Mouse (Mus musculus): ENCODE results near the gene Ccdc80.

Gene Ccdc80

DNA sequence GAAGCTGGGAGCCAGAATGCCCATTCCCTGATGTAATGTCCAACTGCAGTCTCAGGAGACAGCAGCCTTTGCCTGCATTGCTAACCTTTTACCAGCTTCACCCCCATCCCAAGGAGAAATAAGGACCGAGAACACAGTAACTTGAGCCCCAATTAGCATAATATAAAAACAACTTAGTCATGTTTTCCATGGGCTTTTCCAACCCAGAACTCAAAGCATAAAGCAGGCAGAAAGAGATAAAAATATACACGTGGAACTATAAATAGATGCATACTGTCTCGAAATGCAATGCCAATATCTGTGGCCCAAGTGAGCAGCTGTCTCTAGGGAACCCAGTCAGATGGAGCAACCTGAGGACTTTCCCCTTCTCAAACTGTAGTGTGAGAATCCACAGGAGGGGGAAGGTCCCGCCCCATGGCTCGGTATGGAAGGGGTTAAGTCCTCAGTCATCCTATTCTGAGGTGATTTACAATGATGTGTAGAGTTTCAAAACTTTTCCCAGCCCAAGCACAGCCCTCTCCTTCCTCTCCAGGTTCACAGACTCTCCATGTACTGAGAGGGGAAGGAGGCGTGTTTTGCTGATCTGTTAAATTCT is at the start of gene Ccdc80:
TSS of gene Ccdc80 (plus strand) at position 266 of the 595 bp plus-strand sequence.
- DNase-seq = no peak

- DNase-seq = no peak
Measured at GRCm38 (mm10) chr16:45044844-45045243, 48.4 kb upstream of the Ccdc80 start.

DNA sequence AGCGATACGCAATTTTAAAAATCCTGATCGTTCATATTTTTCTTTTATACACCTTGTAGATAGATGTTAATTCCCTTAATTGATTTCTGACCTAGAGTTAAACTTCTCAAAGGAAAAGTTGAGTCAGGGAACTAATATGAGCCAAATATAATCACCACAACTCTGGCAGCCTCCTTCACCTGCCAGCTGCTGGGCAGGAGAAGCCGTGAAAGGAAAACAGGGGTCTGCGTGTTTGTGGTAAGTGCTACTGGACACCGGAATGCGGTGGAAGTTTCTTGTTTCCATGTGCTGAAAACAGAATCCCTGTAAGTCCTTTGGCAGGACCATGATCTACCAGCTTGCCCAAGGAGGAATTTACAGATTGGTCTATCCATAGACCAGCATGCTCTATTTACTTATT is 36.0 kb upstream of the Ccdc80 start:
- no peak for DNase-seq

- no peak for DNase-seq
Measured at GRCm38 (mm10) chr16:45057922-45058321, 35.3 kb upstream of the Ccdc80 start.

- no peak for DNase-seq
Measured at GRCm38 (mm10) chr16:45061140-45061539, 32.1 kb upstream of the Ccdc80 start.

DNA sequence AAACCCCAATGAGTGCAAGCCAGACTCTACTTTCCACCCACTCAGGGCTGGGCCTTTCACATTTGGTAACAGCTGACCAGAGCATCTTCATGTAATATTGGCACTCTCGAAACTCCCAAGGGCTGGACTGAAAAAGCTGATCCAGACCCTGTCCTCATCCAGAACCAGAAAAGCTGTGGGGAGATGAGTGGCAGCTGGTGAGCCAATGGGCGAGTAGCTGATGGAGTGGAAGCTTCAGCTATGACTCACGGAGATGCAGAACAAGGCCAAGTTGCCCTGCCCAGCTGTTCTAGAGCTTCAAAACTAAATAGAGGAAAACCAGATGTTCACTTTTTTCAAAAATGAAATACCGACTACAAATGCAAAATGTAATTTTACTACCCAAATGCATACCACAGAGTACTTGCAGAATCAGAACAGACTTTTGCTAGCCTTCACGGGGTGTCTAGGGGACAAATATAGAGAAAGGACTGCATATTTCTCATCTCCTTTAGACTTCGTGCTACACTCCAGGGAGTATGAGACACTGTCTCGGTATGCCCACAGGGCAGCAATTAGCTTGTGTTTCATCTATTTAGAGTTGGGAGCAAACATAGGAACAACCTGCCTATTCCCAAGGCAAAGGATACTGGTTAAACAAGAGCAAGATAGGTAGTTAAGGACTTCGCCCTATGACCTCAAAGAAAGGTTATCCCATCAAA is 22.7 kb upstream of the Ccdc80 start:
- DNase-seq = no peak

DNA sequence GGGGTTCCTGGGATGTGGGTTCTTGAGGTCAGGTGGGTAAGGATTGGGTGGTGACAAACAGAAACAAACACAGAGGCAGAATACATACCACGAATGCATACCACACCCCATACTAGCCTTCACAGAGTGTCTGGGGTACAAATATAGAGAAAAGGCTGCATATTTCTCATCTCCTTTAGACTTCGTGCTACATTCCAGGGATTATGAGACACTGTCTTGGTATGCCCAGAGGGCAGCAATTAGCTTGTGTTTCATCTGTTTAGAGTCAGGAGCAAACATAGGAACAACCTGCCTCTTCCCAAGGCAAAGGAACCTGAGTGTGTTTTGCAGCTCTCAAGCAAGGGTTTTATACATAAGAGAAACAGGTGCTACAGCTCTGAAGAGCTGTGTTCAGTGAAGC is 21.8 kb upstream of the Ccdc80 start:
- DNase-seq = no peak

GRCm38 (mm10) chr16:45077517-45078080 is 15.6 kb upstream of the Ccdc80 start:
- DNase-seq = no peak

DNA sequence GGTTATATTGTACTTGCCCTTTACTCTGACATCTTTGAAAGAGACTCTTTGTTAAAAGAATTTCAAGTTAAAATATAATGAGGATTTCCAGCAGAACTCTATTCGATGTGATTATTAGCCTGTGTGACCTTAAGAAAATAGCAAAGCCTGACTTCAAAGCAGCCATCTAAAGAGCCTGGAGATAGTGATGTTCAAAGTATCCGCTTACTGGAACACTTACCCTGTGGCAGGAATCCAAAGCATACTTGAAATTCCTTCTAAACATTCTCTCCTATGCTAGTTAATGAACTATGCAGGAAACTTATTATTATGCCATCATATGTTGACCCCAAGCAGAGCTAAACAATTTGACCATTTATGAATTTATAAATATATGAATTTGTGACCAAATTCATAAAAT is 13.9 kb upstream of the Ccdc80 start:
- no peak for DNase-seq

DNA sequence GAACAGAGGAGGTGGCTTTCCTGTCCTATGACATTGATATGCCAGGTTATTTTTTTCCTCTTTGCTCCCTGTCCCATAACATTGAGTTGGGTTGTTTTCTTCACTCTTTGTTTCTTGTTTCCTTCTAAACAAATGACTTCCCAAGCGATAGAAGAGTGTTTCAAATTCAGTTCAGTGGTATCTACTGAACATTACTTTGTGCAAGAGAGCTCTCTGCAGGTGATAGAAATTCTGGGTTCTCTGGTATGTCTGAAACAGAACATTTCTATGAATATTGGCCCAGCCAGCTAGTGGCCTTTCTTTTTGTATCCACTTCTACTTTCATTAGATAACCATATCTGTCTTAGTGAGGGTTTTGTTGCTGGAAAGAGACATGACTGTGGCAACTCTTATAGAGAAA is 4.4 kb upstream of the Ccdc80 start:
- DNase-seq = no peak

- peak; percentile 60 for DNase-seq
Measured at GRCm38 (mm10) chr16:45090005-45090404, 3.2 kb upstream of the Ccdc80 start.

DNA sequence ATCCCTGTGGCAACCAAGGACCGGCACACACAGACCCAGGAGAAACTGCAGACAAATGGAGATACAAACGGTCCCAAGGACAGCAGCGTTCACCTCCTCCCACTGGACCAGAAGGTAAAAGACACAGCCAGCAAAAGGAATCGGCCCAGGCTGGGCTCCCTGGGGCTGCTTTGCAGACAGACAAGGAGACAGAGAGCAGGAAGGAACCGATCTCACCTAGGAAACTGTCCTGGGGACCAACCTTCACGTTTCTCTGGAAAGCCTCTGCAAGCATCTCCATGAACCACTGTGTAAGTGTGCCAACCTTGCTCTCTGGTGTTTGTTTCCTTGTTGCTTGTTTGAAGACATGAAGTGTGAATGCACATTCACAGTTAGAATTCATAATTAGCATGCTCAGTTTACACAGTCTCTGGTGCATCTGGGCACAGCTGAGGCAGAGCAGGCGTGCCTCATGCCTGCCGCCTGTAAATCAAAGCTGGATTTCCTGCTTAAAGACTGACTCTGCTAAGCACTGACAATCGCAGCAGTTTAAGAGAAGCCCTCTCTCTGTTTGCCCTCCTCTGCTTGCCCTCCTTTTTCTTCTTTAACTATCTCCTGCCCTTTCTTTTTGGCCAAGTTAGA is 1.0 kb downstream of the Ccdc80 start:
- DNase-seq = no peak

- no peak for DNase-seq
Measured at GRCm38 (mm10) chr16:45095030-45095429, 1.8 kb downstream of the Ccdc80 start.

GRCm38 (mm10) chr16:45095561-45096482 is 2.6 kb downstream of the Ccdc80 start:
- DNase-seq = no peak

GRCm38 (mm10) chr16:45097467-45097866 is 4.3 kb downstream of the Ccdc80 start:
- no peak for DNase-seq

DNA sequence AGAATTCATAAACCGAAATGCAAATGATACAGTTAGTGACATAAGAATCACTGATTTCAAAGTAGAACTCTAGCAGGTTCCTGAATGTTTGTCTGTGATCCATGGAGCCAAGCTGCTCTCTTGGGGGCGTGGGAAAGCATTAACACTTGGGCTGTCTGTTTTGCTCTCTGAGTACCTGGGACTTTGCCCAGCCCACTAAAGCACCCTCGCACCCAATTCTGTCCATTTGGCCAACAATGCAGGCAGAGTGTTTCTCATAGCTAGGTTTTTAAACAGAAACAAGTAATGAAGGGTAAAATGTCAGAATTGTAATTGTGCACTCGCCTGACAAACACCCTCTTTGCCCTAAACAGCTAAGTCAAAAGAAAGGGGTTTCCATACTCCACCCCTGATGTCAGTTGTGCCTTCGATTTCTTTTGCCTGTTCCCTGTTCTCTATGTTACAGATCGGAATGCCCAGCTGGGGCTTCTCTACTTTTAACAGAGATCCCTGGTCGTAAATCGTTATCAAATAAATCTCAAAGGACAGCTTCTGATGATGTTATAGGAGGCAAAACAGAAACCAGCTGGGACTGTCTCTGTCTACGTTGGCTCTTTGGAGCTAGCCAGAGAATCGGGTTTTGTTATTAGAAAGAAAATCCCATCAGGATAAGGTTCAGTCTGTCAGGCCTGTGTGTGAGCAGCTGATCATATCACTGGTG is 5.1 kb downstream of the Ccdc80 start:
- DNase-seq = no peak

DNA sequence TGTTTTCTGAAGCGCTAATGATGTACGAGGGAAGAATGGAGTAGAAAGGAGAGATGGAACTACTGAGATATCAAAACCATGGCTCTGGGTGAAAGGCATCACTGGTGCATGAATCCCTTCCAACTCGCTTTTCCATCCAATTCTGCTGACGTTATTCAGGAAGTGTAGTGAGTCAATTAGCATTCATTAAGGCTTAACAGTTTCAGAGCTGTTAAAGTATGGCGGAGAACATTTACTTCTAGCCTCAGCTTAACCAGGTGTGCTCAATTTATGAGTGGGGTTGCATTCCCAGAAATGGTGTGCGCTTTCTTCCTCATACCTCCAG is 5.6 kb downstream of the Ccdc80 start:
- no peak for DNase-seq

GRCm38 (mm10) chr16:45100892-45101291 is 7.7 kb downstream of the Ccdc80 start:
- DNase-seq = no peak

GRCm38 (mm10) chr16:45104993-45105392 is 11.8 kb downstream of the Ccdc80 start:
- DNase-seq = no peak

- DNase-seq = no peak
Measured at GRCm38 (mm10) chr16:45108203-45108878, 15.1 kb downstream of the Ccdc80 start.

DNA sequence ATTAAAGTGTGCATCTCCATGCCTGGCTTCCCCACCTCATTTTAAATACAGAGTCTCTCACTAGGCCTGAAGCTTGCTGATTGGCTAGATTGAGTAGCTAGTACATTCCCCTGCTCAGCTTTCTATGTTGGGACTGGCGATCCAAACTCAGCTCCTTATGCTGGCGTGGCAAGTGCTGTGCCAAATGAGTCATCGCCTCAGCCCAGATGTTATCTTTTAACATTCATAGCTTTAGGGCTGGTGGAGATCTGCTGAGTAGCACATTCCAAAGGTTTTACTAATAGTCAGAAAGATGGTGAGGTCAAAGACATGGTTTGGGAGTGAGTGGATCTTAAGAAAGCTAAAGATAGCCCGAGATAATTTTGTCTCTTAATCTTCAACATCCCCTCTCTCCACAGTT is 17.3 kb downstream of the Ccdc80 start:
- peak; percentile 54 for DNase-seq

DNA sequence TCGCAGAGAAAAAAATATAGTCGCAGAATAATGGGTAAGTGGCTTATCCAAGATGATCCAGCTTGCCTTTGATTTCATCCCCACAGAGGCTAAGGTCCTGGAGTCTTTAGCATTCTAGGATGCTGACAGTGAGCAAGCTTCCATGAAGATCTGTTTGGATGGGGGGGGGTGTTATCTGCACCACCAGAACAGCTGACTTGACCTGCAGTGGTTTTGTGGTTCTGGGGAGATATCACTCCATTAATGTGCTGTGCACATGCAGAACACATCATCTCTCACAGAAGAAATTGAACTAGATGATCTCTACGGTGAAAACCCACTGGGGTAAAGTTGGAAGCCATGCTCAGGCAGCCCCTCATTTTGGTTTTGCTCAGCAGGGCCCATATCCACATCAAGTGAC is 24.0 kb downstream of the Ccdc80 start:
- DNase-seq = no peak
